Mouse (Mus musculus) limb, embryonic 15.5 days (tissue): ENCODE results near the gene Atp5j2. TPM values are rescaled to one million over a fixed set of nuclear protein-coding genes. Genes with fewer than 3 reads are reported as not detected.
"Not testable (repeated sequence)": the region's sequence is repeated elsewhere in the genome, so short reads cannot be mapped to it uniquely, and the experiment has no call there.

Experiments
- ATAC-seq: fragments of 200-750 bp; cut with Nextera tagmentation; 2 replicates; pipeline ENCODE4 v1.8.0; 2017; ENCODE audit warnings: low read depth, moderate TSS enrichment; ENCODE audit not compliant: insufficient number of reproducible peaks, low FRiP score, low TSS enrichment
- H3K27ac ChIP-seq: fragments of 300-500 bp; sonication (generic); 2 replicates; pipeline ENCODE4 v1.5.1; 2015; ENCODE audit warnings: moderate library complexity, mild to moderate bottlenecking, inconsistent platforms
- H3K27me3 ChIP-seq: fragments of 300-500 bp; sonication (generic); 2 replicates; pipeline ENCODE4 v1.6.1; 2015; ENCODE audit warnings: inconsistent platforms
- H3K36me3 ChIP-seq: fragments of 300-500 bp; sonication (generic); 2 replicates; pipeline ENCODE4 v1.6.1; 2015; ENCODE audit warnings: inconsistent platforms
- H3K4me1 ChIP-seq: fragments of 300-500 bp; sonication (generic); 2 replicates; pipeline ENCODE4 v1.6.1; 2015; ENCODE audit warnings: inconsistent platforms
- H3K4me2 ChIP-seq: fragments of 300-500 bp; sonication (generic); 2 replicates; pipeline ENCODE4 v1.6.1; 2015; ENCODE audit warnings: mild to moderate bottlenecking, inconsistent platforms
- H3K4me3 ChIP-seq: fragments of 300-500 bp; sonication (generic); 2 replicates; pipeline ENCODE4 v1.5.1; 2015; ENCODE audit warnings: mild to moderate bottlenecking, inconsistent platforms
- H3K9ac ChIP-seq: fragments of 300-500 bp; sonication (generic); 2 replicates; pipeline ENCODE4 v1.6.1; 2015; ENCODE audit warnings: inconsistent platforms
- H3K9me3 ChIP-seq: fragments of 300-500 bp; sonication (generic); 2 replicates; pipeline ENCODE4 v1.6.1; 2016; ENCODE audit warnings: inconsistent platforms
- WGBS: fragments of 180-500 bp; shearing (Covaris S2); methylation state at CpG from one replicate; pipeline ENCODE4 v1.1.7; 2015; 5-methylcytosine and 5-hydroxymethylcytosine counted together
- polyA plus RNA-seq: library from polyadenylated mRNA; unstranded; fragments of >200 nt; fragmentation: Nextera tagmentation; extraction: Ambion mirVana; gene quantifications from 2 replicates; pipeline ENCODE4 v1.2.1, GENCODE M21; 2015

Gene Atp5j2
- polyA plus RNA-seq: 590 and 623 TPM in 2 replicates

DNA sequence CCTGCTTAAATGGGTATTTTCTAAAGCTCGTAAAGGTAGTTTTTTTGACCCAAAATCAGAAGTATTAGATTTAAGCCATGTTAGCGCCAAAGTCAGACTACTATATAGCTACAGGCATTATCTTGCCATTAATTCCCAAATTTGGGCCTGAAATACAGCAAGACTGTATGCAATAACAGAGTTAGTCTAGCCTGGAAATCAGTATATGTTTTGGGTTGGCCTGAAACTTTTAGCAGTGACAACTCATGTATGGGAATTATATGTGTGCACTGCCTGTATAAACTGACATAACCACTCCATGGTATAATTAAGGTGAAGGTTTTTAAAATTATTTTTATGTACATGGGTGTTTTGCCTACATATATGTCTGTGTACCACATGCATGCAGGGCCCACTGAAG, at the start of gene Atp5j2:
Gene Atp5j2, minus strand, starts transcription at position 101 of the 400 bp plus-strand sequence.
- H3K27ac ChIP-seq: peak within 1 kb of the TSS; percentile 89
- peak within 1 kb of the TSS; percentile 79 for H3K4me3 ChIP-seq
- H3K9ac ChIP-seq: peak within 1 kb of the TSS; percentile 82
- 90% methylated on average over 2 of the region's 2 CpGs for WGBS
- no peaks in the 10 kb centered on the region for H3K27me3 ChIP-seq
- peaks cover 44% of the 10 kb centered on the region for H3K36me3 ChIP-seq
- ATAC-seq: no peak
- peak within 1 kb of the TSS; percentile 70 for H3K4me2 ChIP-seq
- peaks cover 18% of the 10 kb centered on the region for H3K4me1 ChIP-seq
- H3K9me3 ChIP-seq: no peaks in the 10 kb centered on the region

DNA sequence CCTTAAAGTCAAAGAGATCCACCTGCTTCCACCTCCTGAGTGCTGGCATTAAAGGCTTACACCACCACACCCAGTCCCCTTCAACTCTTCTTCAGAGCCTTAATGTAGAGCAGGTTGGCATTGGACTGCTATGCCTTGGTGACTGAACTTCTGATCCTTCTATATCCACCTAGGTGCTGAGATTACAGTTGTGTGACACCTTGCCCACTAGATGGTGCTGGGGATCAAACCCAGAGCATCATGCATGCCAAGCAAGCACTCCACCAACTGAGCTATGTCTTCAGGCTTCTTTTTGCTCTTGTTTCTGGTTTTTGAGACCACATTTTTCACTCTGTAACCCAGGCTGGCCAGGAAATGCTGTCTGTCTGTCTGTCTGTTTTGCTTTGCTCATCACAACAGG, 42.8 kb upstream of the Atp5j2 start:
- no peaks in the 10 kb centered on the region for H3K27me3 ChIP-seq
- no peak for ATAC-seq

DNA sequence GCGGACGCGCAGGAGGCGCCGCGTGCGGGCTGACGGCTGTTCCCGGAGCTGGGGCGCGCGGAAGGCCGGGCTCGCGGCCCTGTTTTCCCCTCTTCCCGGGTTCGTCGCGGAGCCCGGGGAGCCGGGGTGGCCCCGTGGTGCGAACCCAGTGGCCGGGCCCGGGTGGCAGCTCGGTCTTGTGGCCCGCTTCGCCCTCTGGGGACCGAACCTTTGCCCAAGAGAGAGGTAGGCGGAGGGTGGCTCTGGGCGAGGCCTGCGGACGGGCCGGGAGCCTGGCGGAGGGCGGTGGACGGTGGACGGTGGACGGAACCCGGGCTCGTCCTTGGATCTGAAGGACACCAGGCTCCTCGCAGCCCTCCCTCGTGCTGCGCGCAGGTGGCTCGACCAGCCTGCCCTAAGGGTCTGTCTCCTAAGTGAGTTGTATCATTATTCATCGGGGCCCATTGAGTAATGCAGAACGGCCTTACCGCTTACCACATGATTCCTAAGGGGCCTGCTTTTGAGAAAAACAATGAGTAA, 40.1 kb upstream of the Atp5j2 start:
- H3K9ac ChIP-seq: peak overlapping the region; percentile 85
- H3K9me3 ChIP-seq: no peaks in the 10 kb centered on the region
- ATAC-seq: peak; percentile 16
- peak overlapping the region; percentile 72 for H3K4me3 ChIP-seq
- H3K27ac ChIP-seq: peak overlapping the region; percentile 91
- H3K4me2 ChIP-seq: peak overlapping the region; percentile 67
- peaks cover 16% of the 10 kb centered on the region for H3K4me1 ChIP-seq
- WGBS: under 1% methylated on average over 39 of the region's 49 CpGs
- no peaks in the 10 kb centered on the region for H3K27me3 ChIP-seq
- H3K36me3 ChIP-seq: peaks cover 35% of the 10 kb centered on the region

More for the DNA sequence above, 42.8 kb upstream of the Atp5j2 start:
- Histone ChIP-seq H3K9ac (no peak overlapping the region), H3K4me2 (no peak overlapping the region), H3K4me3 (no peak overlapping the region), H3K36me3 (peaks cover 55% of the 10 kb centered on the region), H3K4me1 (peaks cover 16% of the 10 kb centered on the region), H3K27ac (no peak overlapping the region), H3K9me3 (no peaks in the 10 kb centered on the region)

DNA sequence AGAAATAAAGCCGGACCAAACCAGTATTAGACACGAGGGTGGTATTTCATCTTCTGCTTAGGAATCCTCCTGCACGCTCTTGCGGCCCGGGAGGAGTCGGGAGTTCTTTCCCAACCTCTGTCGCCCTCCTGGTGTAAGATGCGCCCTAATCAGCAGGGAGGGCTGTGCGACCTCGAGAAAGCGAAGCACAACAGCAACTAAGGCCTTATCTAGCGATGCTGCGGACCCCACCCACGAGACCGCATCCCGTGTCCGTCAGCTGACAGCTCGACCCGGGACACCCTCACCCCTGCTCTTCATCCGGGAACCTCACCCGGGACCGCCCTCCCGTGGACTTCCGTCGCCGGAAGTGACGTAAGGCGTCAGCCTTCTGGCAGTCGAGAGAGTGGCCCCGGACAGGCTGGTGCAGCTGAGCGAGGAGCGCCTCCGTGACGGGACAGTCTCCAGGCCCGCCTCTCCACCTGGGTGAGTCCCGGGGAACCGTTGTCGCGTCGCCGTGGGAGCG, 39.6 kb upstream of the Atp5j2 start, which contains the start of gene Zfp655:
Gene Zfp655, plus strand, starts transcription at position 349 of the 505 bp plus-strand sequence.
- peak within 1 kb of the TSS; percentile 91 for H3K27ac ChIP-seq
- peak within 1 kb of the TSS; percentile 72 for H3K4me3 ChIP-seq
- peak; percentile 96 for ATAC-seq
- H3K4me2 ChIP-seq: peak within 1 kb of the TSS; percentile 67
- no peaks in the 10 kb centered on the region for H3K27me3 ChIP-seq
- H3K9me3 ChIP-seq: no peaks in the 10 kb centered on the region
- H3K36me3 ChIP-seq: peaks cover 31% of the 10 kb centered on the region
- WGBS: under 1% methylated on average over 42 of the region's 42 CpGs
- peaks cover 16% of the 10 kb centered on the region for H3K4me1 ChIP-seq
- peak within 1 kb of the TSS; percentile 85 for H3K9ac ChIP-seq

DNA sequence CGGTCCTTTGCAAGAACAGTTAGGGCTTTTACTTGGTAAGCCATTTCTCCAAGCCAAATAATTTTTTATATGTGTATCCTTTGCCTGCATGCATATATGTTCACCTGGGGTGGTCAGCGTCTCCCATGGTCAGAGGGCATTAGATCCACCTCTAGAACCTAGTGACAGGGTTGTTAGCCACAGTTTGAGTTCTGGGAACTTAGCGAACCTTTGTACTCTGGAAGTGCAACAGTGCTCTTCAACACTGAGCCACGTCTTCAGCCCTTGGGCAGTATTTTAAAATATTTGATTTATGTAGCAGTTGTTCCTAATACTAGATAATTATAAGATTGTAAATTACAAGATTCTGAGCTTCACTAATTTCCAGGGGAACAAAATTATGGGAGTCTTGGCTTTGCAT, 38.8 kb upstream of the Atp5j2 start:
- H3K4me1 ChIP-seq: peaks cover 16% of the 10 kb centered on the region
- no peaks in the 10 kb centered on the region for H3K27me3 ChIP-seq
- H3K4me2 ChIP-seq: peak overlapping the region; percentile 67
- no peak overlapping the region for H3K27ac ChIP-seq
- no peaks in the 10 kb centered on the region for H3K9me3 ChIP-seq
- ATAC-seq: no peak
- 74% methylated on average over 4 of the region's 4 CpGs for WGBS
- no peak overlapping the region for H3K9ac ChIP-seq
- H3K36me3 ChIP-seq: peaks cover 25% of the 10 kb centered on the region
- H3K4me3 ChIP-seq: peak overlapping the region; percentile 72

DNA sequence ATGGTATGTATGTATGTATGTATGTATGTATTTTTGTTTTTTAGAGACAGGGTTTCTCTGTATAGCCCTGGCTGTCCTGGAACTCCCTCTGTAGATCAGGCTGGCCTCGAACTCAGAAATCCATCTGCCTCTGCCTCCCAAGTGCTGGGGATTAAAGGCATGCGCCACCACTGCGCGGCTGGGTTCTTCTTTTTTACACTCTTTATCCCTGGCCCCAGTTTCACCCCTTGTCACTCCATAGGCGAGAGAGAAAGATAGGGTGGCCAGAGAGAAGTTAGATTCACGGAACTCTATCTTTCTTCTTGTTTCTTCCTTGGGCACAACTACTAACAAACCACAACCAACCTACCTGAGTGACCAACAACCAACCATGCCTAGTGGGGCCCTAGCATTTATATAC, 37.4 kb upstream of the Atp5j2 start:
- H3K9ac ChIP-seq, H3K27ac ChIP-seq, H3K9me3 ChIP-seq, H3K4me2 ChIP-seq, H3K27me3 ChIP-seq, H3K4me3 ChIP-seq, ATAC-seq: not testable (repeated sequence)
- peaks cover 16% of the 10 kb centered on the region for H3K4me1 ChIP-seq
- peaks cover 11% of the 10 kb centered on the region for H3K36me3 ChIP-seq
- 69% methylated on average over 6 of the region's 6 CpGs for WGBS

DNA sequence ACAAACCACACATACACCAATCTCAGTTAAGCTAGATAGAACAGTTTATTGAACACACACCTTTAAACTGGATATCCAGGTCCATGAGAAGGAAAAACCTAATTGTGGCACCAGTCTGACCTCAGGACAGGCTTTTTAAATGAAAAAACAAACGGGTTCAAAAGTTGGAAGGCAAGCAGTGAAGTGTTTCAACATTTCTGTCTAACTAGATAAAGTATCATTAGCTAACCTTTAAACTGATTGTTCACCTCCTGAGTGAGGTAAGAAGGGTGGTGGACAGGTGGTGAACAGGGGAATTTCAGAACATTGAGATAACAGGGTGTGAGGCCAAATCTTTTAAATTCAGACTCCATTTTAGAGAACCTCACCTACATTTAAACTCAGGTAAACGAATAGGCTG, 34.6 kb upstream of the Atp5j2 start:
- Histone ChIP-seq H3K9me3 (no peaks in the 10 kb centered on the region), H3K36me3 (peaks cover 17% of the 10 kb centered on the region), H3K9ac (no peak overlapping the region), H3K27ac (no peak overlapping the region), H3K4me3 (no peak overlapping the region), H3K4me1 (0 out of 2 replicates have a peak, but pooled peaks cover 4% of the 10 kb centered on the region), H3K27me3 (no peaks in the 10 kb centered on the region), H3K4me2 (no peak overlapping the region)
- WGBS: 61% methylated on average over 2 of the region's 2 CpGs
- no peak for ATAC-seq

DNA sequence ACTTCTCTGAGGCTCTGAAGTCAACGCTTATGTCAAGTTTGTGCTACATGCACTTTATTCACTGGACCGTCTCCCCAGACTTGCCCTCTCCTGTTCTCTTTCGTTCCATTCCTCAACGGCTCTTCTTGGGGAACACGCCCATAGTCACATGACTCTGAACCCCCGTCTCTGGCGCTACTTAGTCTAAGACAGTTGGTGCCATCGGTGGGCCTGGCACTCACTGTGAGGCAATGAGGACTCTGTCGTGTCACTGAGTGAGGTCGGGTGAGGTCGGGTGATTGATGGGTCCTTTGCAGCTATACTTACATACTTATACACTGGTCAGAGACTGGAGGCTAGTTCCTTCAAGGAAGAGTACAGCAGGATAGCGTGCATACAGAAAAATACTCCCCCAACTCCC, 31.5 kb upstream of the Atp5j2 start:
- Histone ChIP-seq H3K27me3 (no peaks in the 10 kb centered on the region), H3K27ac (no peak overlapping the region), H3K9me3 (no peaks in the 10 kb centered on the region), H3K4me3 (no peak overlapping the region), H3K4me1 (no peaks in the 10 kb centered on the region), H3K36me3 (peaks cover 46% of the 10 kb centered on the region), H3K9ac (no peak overlapping the region), H3K4me2 (no peak overlapping the region)
- ATAC-seq: no peak
- WGBS: 81% methylated on average over 12 of the region's 12 CpGs

DNA sequence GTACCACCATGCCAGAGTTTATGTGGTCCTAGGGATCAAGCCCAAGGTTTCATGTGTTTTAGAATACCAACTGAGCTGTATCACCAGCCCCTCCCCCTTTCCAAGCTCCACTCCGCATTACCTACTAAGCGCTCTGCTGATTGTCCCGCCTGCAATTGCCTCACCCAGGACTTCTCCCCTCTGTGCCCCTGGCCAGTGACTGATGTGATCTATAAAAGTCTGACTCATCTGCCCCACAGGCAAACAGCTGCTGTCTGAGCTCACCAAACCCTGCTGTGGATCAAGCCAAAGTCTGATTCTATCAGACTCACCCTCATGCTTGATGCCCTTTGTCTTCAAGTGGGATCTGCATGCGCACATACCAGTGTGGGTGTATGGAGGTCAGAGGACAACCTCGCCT, 31.0 kb upstream of the Atp5j2 start:
- Histone ChIP-seq H3K9me3 (no peaks in the 10 kb centered on the region), H3K9ac (no peak overlapping the region), H3K4me1 (no peaks in the 10 kb centered on the region), H3K4me3 (no peak overlapping the region), H3K27me3 (no peaks in the 10 kb centered on the region), H3K27ac (no peak overlapping the region), H3K36me3 (peaks cover 52% of the 10 kb centered on the region), H3K4me2 (no peak overlapping the region)
- 76% methylated on average over 5 of the region's 5 CpGs for WGBS
- ATAC-seq: peak; percentile 21; the same call in 1 of the 2 replicates

DNA sequence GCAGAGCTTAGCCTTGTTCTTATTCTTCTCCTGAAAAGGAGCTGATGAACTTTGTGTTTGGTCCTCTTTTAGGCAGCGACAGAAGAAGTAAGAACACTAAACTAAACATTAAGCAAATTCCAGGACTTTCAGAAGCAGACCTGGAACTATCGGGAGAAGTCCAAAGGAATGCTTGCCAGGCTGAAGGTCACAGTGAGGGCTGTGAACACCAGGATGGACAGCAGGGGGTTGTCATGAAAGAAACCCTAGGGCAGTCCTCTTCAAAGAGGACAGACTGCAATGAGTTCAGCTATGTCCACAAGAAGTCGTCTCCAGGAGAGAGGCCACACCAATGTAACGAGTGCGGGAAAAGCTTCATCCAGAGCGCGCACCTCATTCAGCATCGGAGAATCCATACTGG, 28.1 kb upstream of the Atp5j2 start:
- Histone ChIP-seq H3K36me3 (peaks cover 60% of the 10 kb centered on the region), H3K4me3 (no peak overlapping the region), H3K4me2 (no peak overlapping the region), H3K4me1 (no peaks in the 10 kb centered on the region), H3K27me3 (no peaks in the 10 kb centered on the region), H3K9me3 (no peaks in the 10 kb centered on the region), H3K27ac (no peak overlapping the region), H3K9ac (no peak overlapping the region)
- ATAC-seq: no peak
- 96% methylated on average over 8 of the region's 8 CpGs for WGBS

DNA sequence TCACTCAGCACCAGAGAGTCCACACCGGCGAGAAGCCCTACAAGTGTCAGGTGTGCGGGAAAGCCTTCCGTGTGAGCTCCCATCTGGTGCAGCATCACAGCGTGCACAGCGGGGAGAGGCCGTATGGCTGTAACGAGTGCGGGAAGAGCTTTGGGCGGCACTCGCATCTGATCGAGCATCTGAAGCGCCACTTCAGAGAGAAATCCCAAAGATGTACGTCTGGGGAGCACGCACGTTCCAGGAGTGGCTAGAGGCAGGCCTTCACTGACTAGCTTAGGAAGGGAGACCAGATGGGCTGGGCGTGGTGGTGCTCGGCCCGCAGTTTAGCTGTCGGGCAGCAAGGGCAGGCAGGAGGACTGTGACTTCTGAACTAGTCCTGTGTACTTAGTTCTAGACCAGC, 26.8 kb upstream of the Atp5j2 start:
- 94% methylated on average over 20 of the region's 20 CpGs for WGBS
- no peak overlapping the region for H3K4me3 ChIP-seq

DNA sequence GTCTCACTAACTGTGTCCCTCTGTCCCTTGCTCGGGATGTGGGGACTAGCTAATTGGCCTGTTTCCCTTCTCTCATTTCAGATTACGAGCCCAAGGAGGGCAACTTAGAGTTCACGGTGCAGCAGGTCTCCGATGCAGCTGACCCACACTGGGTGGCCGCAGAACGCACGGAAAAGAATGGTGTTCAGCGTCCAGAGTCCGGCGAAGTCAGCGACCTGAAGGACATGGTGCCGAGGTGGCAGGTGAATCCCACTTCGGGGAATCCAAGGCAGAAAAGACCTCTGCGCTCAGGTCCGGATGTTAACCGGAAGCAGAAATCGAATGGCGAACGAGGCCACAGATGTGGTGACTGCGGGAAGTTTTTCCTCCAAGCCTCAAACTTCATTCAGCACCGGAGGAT, 26.3 kb upstream of the Atp5j2 start:
- no peak overlapping the region for H3K4me2 ChIP-seq
- no peaks in the 10 kb centered on the region for H3K9me3 ChIP-seq
- WGBS: 91% methylated on average over 21 of the region's 21 CpGs
- H3K4me3 ChIP-seq: no peak overlapping the region
- H3K36me3 ChIP-seq: peaks cover 74% of the 10 kb centered on the region
- no peak overlapping the region for H3K9ac ChIP-seq
- no peaks in the 10 kb centered on the region for H3K27me3 ChIP-seq
- H3K4me1 ChIP-seq: no peaks in the 10 kb centered on the region
- H3K27ac ChIP-seq: no peak overlapping the region
- ATAC-seq: no peak

More for the DNA sequence above, 26.8 kb upstream of the Atp5j2 start:
- Histone ChIP-seq H3K27me3 (no peaks in the 10 kb centered on the region), H3K4me1 (no peaks in the 10 kb centered on the region), H3K9me3 (no peaks in the 10 kb centered on the region), H3K4me2 (no peak overlapping the region), H3K27ac (no peak overlapping the region), H3K9ac (no peak overlapping the region), H3K36me3 (peaks cover 70% of the 10 kb centered on the region)
- ATAC-seq: no peak
